Mouse (Mus musculus) forebrain, embryonic 15.5 days (tissue): ENCODE data around the gene Gria1. TPM values are rescaled to one million over a fixed set of nuclear protein-coding genes. Genes with fewer than 3 reads are reported as not detected.
A peak's percentile ranks its signal among the peaks of the same experiment; 100 is the strongest.

Experiments
- ATAC-seq: fragments of 200-750 bp; cut with Nextera tagmentation; replicated peaks from 2 replicates; pipeline ENCODE4 v1.8.0; 2017; ENCODE audit warnings: mild to moderate bottlenecking, moderate TSS enrichment, moderate library complexity
- H3K27ac ChIP-seq: fragments of 300-500 bp; sonication (generic); replicated peaks from 2 replicates; pipeline ENCODE4 v1.5.1; 2015; ENCODE audit warnings: mild to moderate bottlenecking, inconsistent platforms
- H3K27me3 ChIP-seq: fragments of 300-500 bp; sonication (generic); 2 replicates; pipeline ENCODE4 v1.6.1; 2015; ENCODE audit warnings: inconsistent platforms
- H3K36me3 ChIP-seq: fragments of 300-500 bp; sonication (generic); 2 replicates; pipeline ENCODE4 v1.6.1; 2015; ENCODE audit warnings: mild to moderate bottlenecking, inconsistent platforms
- H3K4me1 ChIP-seq: fragments of 300-500 bp; sonication (generic); 2 replicates; pipeline ENCODE4 v1.6.1; 2015; ENCODE audit warnings: inconsistent platforms
- H3K4me2 ChIP-seq: fragments of 300-500 bp; sonication (generic); replicated peaks from 2 replicates; pipeline ENCODE4 v1.6.1; 2015; ENCODE audit warnings: mild to moderate bottlenecking, inconsistent platforms
- H3K4me3 ChIP-seq: fragments of 300-500 bp; sonication (generic); 2 replicates; pipeline ENCODE4 v1.5.1; 2015; ENCODE audit warnings: mild to moderate bottlenecking, inconsistent platforms
- H3K9ac ChIP-seq: fragments of 300-500 bp; sonication (generic); replicated peaks from 2 replicates; pipeline ENCODE4 v1.6.1; 2015; ENCODE audit warnings: mild to moderate bottlenecking, inconsistent platforms
- H3K9me3 ChIP-seq: fragments of 300-500 bp; sonication (generic); 2 replicates; pipeline ENCODE4 v1.6.1; 2016; ENCODE audit warnings: inconsistent platforms
- WGBS: fragments of 180-500 bp; shearing (Covaris S2); methylation state at CpG from one replicate; pipeline ENCODE4 v1.1.7; 2015; ENCODE audit warnings: mixed read lengths; 5-methylcytosine and 5-hydroxymethylcytosine counted together
- polyA plus RNA-seq: library from polyadenylated mRNA; unstranded; fragments of >200 nt; fragmentation: Nextera tagmentation; extraction: Ambion mirVana; gene quantifications from 2 replicates; pipeline ENCODE4 v1.2.1, GENCODE M21; 2015

Gene Gria1
- 55.2 and 60.6 TPM in 2 replicates for polyA plus RNA-seq

DNA sequence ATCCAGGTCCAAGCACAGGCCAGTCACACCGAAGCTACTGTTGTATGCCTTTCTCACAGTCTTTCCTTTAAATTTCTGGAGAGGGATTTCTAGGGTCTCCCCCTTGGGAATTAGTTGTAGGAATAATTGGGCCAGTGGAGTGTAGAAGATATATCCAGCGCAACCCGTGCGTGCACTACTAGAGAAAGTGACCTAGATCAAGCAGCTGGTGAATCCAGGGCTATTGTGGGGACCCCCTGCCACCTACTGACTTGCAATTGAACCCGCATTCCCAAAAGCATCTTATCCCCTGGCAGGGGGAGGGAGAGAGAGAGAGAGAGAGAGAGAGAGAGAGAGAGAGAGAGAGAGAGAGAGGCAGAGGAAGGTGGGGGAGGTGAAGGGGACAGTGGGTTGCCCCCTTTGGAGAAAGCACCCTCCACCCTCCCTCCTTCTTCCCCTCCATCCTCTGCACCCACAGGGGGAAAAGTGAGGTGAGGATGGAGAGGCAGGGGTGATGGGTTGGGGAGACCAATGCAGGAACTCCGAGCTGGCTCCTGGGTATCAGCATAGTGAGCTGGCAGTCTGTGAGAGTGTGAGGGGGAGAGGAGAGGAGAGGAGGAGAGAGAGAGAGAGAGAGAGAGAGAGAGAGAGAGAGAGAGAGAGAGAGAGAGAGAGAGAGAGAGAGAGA is at the start of gene Gria1:
TSS of gene Gria1 (plus strand) at position 364 of the 667 bp plus-strand sequence.
- H3K4me1 ChIP-seq = peaks cover 26% of the 10 kb centered on the region
- H3K9ac ChIP-seq = peak within 1 kb of the TSS; percentile 54
- H3K4me2 ChIP-seq = peak within 1 kb of the TSS; percentile 53
- no peaks in the 10 kb centered on the region for H3K9me3 ChIP-seq
- H3K27me3 ChIP-seq = no peaks in the 10 kb centered on the region
- H3K27ac ChIP-seq = peak within 1 kb of the TSS; percentile 89
- no peaks in the 10 kb centered on the region for H3K36me3 ChIP-seq
- peak; percentile 72 for ATAC-seq
- peak within 1 kb of the TSS; percentile 52 for H3K4me3 ChIP-seq
- 15% methylated on average over 6 of the region's 6 CpGs for WGBS

DNA sequence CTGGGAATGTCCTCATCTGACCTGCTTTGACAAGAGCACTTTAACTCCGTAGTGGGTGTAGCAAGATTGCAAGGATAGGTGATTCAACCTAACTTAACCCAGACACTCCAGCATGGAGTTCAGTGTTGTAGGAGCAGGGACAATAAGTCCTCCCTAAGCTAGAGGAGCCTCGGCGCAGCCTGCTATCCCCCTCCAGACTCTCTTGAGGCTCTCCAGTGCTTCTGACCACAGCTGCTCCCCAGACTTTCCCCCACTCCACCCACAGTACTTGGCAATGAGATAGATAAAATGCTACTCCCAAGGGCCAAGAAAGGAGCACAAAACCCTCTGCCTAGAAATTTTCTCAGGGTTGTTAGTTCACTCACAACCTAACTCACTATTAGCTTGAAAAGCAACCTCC is 49.4 kb upstream of the Gria1 start:
- Histone ChIP-seq H3K27ac (no peak overlapping the region), H3K9ac (no peak overlapping the region), H3K4me3 (no peak overlapping the region), H3K4me2 (no peak overlapping the region), H3K36me3 (no peaks in the 10 kb centered on the region), H3K9me3 (no peaks in the 10 kb centered on the region), H3K27me3 (no peaks in the 10 kb centered on the region), H3K4me1 (no peaks in the 10 kb centered on the region)
- 80% methylated on average over 3 of the region's 3 CpGs for WGBS
- no peak for ATAC-seq

DNA sequence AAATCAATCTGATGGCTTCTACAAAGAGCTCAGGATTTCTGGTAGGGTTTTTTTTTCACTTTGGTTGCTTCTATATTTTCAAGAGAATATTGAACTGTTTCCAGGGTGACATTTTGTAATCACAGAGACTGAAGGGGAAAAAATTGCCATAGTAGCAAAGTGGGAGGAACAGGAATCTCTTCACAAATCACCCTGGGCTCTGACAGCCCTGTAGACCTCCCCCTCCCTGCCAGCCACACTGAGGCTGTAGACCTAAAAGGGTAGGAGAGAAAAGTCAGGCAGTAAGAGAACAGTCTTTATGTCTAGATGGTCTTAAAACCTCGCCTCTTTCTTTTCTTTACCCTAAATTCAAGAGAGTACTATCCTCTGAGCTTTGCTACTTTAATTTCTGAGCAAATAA is 38.4 kb upstream of the Gria1 start:
- Histone ChIP-seq H3K9ac (no peak overlapping the region), H3K36me3 (no peaks in the 10 kb centered on the region), H3K4me3 (no peak overlapping the region), H3K27ac (no peak overlapping the region), H3K4me1 (no peaks in the 10 kb centered on the region), H3K27me3 (no peaks in the 10 kb centered on the region), H3K9me3 (no peaks in the 10 kb centered on the region), H3K4me2 (no peak overlapping the region)
- ATAC-seq = no peak
- 59% methylated on average over 1 of the region's 1 CpGs for WGBS

DNA sequence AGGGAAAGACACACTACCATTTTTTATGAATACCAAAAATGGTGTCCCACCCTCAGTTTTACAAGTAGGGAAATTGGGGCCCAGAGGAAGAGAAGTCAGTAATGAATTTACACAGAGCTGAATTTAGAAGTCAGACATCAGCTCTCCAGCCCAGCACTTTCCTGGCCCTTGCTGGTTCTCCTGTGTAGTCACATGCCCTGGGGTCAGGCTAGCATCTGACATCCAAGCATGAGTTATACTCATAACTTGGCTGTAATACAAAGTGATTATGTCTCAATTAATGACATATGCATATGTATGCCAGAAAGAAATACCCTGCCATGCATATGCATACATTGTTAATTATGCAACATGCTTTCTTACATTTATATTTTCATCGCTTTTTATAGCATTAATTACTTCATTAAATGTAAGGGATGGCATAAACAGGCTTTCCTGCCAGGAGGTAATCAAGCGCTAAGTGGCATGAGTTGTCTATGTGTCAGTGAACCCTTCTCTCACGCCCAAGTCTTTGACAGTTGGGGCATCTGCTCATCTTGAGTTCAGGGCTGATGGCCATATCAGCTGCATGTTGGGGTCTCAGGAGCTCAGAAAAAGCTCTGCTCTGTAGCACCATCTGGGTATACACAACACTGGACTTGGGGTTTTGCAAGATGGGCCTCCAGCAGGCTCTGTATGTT is 26.7 kb upstream of the Gria1 start:
- 0 out of 2 replicates have a peak, but pooled peaks have one; percentile 48 for ATAC-seq
- Histone ChIP-seq H3K36me3 (no peaks in the 10 kb centered on the region), H3K27ac (peak overlapping the region; percentile 11; the same call in 1 of the 2 replicates), H3K4me1 (no peaks in the 10 kb centered on the region), H3K27me3 (no peaks in the 10 kb centered on the region), H3K4me2 (no peak overlapping the region), H3K9me3 (no peaks in the 10 kb centered on the region), H3K9ac (no peak overlapping the region), H3K4me3 (no peak overlapping the region)
- WGBS = 60% methylated on average over 3 of the region's 3 CpGs

GRCm38 (mm10) chr11:56985457-56985856 is 25.7 kb upstream of the Gria1 start:
- 53% methylated on average over 4 of the region's 4 CpGs for WGBS
- Histone ChIP-seq H3K4me1 (no peaks in the 10 kb centered on the region), H3K9me3 (no peaks in the 10 kb centered on the region), H3K9ac (no peak overlapping the region), H3K4me3 (no peak overlapping the region), H3K27ac (no peak overlapping the region), H3K27me3 (no peaks in the 10 kb centered on the region), H3K4me2 (no peak overlapping the region), H3K36me3 (no peaks in the 10 kb centered on the region)
- no peak for ATAC-seq

DNA sequence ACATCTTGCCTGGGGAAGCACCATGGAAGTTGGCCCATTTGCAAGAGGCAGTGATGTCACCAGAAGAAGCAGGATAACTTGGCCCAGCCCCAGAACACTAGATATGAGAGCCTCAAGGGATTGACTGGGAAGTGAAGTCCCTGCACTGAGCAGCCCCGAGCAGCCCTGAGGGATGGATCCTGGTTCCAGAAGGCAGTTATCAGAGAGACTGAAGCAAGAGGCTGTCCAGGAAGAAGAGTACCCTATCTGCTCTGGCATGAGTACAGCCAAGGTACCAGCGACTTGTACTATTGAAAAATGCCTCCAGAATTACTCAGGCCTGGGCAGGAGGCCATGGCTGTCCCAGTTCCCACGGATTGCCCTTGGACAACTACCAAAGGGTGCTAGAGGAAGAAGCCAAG is 11.6 kb upstream of the Gria1 start:
- Histone ChIP-seq H3K36me3 (no peaks in the 10 kb centered on the region), H3K4me2 (no peak overlapping the region), H3K9me3 (no peaks in the 10 kb centered on the region), H3K4me3 (no peak overlapping the region), H3K4me1 (0 out of 2 replicates have a peak, but pooled peaks cover under 1% of the 10 kb centered on the region), H3K27me3 (no peaks in the 10 kb centered on the region), H3K9ac (no peak overlapping the region), H3K27ac (no peak overlapping the region)
- 64% methylated on average over 3 of the region's 3 CpGs for WGBS
- no peak for ATAC-seq

DNA sequence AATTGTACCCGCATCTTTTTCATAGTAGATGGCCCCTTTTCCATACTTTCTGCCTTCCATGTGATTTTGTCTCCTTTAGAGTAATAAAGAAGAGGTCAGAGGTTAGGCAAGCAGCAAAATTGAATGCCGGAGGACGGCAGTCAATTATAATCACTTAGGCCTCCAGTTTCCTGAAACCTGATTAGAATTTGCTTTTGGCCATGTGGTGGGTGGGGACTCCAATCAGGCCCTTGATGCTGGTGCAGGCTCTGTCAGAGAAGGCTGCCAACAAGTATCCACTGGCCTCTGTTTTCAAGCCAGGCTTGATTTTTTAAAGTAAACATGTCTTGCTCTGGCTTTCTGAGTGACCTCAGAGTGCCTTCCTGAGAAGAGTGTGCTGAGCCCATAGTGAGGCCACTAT is 6.6 kb upstream of the Gria1 start:
- ATAC-seq = no peak
- H3K9ac ChIP-seq = no peak overlapping the region
- no peak overlapping the region for H3K4me2 ChIP-seq
- H3K9me3 ChIP-seq = no peaks in the 10 kb centered on the region
- 33% methylated on average over 3 of the region's 3 CpGs for WGBS
- H3K4me3 ChIP-seq = no peak overlapping the region
- H3K4me1 ChIP-seq = peaks cover 13% of the 10 kb centered on the region
- H3K27me3 ChIP-seq = no peaks in the 10 kb centered on the region
- H3K36me3 ChIP-seq = no peaks in the 10 kb centered on the region
- no peak overlapping the region for H3K27ac ChIP-seq

- no peak overlapping the region for H3K4me2 ChIP-seq
- no peaks in the 10 kb centered on the region for H3K27me3 ChIP-seq
- no peaks in the 10 kb centered on the region for H3K9me3 ChIP-seq
- H3K27ac ChIP-seq = 0 out of 2 replicates have a peak overlapping the region, but pooled peaks have one; percentile 23
- H3K36me3 ChIP-seq = no peaks in the 10 kb centered on the region
- no peak overlapping the region for H3K4me3 ChIP-seq
- WGBS = 53% methylated on average over 7 of the region's 7 CpGs
- peak; percentile 51; the same call in 1 of the 2 replicates for ATAC-seq
- H3K9ac ChIP-seq = no peak overlapping the region
- peaks cover 13% of the 10 kb centered on the region for H3K4me1 ChIP-seq
These were observed 5.8 kb upstream of the Gria1 start for GRCm38 (mm10) chr11:57005341-57005740.

DNA sequence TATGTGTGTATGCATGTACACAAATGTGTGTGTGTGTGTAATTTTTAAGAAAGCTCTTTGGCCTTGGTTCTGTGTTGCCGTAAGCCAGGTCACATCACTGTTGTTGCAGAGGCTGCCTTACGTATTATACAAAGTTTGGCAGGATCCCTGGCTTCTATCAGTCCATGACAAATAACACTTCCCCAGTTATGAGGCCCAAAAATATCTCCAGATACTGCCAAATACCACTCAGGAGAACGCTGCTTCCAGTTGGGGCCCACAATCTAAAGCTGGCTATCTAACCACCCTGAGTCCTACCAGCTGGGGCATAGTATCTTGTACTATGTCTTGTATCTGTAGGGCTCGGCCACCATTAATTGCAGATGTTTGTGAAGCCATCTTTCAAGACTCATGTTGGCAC is 3.4 kb upstream of the Gria1 start:
- Histone ChIP-seq H3K4me3 (no peak overlapping the region), H3K4me1 (peaks cover 22% of the 10 kb centered on the region), H3K27ac (no peak overlapping the region), H3K4me2 (no peak overlapping the region), H3K9me3 (no peaks in the 10 kb centered on the region), H3K36me3 (no peaks in the 10 kb centered on the region), H3K27me3 (no peaks in the 10 kb centered on the region), H3K9ac (no peak overlapping the region)
- no peak for ATAC-seq
- WGBS = 85% methylated on average over 4 of the region's 4 CpGs

- Histone ChIP-seq H3K4me1 (peaks cover 28% of the 10 kb centered on the region), H3K27ac (peak overlapping the region; percentile 89), H3K9me3 (no peaks in the 10 kb centered on the region), H3K27me3 (no peaks in the 10 kb centered on the region), H3K36me3 (no peaks in the 10 kb centered on the region), H3K4me3 (peak overlapping the region; percentile 52; the same call in 1 of the 2 replicates), H3K4me2 (peak overlapping the region; percentile 53; the same call in 1 of the 2 replicates), H3K9ac (no peak overlapping the region)
- ATAC-seq = no peak
- 76% methylated on average over 6 of the region's 6 CpGs for WGBS
These were observed 576 bp upstream of the Gria1 start for GRCm38 (mm10) chr11:57010611-57011010.

- H3K9me3 ChIP-seq = no peaks in the 10 kb centered on the region
- H3K36me3 ChIP-seq = no peaks in the 10 kb centered on the region
- H3K4me1 ChIP-seq = peaks cover 26% of the 10 kb centered on the region
- H3K4me2 ChIP-seq = peak overlapping the region; percentile 53
- peak overlapping the region; percentile 54 for H3K9ac ChIP-seq
- ATAC-seq = peak; percentile 85
- H3K27ac ChIP-seq = peak overlapping the region; percentile 89
- H3K4me3 ChIP-seq = peak overlapping the region; percentile 52
- no peaks in the 10 kb centered on the region for H3K27me3 ChIP-seq
- 3% methylated on average over 11 of the region's 11 CpGs for WGBS
These were observed 478 bp downstream of the Gria1 start for GRCm38 (mm10) chr11:57011691-57012039.

DNA sequence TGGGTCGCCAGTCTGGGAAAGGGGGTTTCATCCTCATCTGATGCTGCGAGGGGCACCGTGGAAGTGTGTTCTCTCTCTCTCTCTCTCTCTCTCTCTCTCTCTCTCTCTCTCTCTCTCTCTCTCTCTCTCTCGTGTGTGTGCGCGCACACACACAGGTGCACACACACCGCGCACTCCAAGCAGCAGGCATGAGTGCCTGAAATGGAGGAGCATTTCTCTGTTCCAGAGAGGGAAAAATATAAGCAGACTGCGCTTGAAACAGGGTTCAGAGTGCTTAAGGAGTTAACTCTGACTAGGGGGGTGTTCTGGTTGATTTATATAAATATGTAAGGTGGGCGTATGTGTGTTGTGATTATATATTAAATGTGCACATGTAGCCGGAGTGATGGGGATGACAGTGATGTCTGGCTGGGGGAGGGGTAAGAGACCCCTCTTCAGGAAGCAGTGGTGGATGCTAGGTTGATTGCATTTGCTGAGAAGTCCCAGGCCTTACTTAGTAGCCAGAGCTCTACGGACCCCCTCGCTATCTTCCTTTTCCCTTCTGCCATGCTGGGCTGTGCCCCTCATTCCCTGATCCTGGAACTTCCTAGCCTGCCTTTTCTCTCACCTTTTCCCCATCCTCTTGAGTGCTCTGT is 1.2 kb downstream of the Gria1 start:
- Histone ChIP-seq H3K9me3 (no peaks in the 10 kb centered on the region), H3K36me3 (no peaks in the 10 kb centered on the region), H3K4me1 (peaks cover 26% of the 10 kb centered on the region), H3K9ac (peak overlapping the region; percentile 54), H3K27ac (peak overlapping the region; percentile 89), H3K27me3 (no peaks in the 10 kb centered on the region), H3K4me2 (peak overlapping the region; percentile 53), H3K4me3 (peak overlapping the region; percentile 52)
- 22% methylated on average over 13 of the region's 13 CpGs for WGBS
- ATAC-seq = peak; percentile 47
